Mouse (Mus musculus) liver, postnatal 0 days (tissue): ENCODE measurements around the gene Has3.

Experiments used
- CTCF ChIP-seq: sonication (generic); IDR thresholded peaks from 2 replicates; pipeline ENCODE4 v1.5.1; 2016; ENCODE audit warnings: antibody characterized with exemption, low read depth
- EP300 ChIP-seq: IDR thresholded peaks from 2 replicates; pipeline ENCODE4 v1.6.1; 2016; ENCODE audit warnings: antibody characterized with exemption, low read depth, mild to moderate bottlenecking

DNA sequence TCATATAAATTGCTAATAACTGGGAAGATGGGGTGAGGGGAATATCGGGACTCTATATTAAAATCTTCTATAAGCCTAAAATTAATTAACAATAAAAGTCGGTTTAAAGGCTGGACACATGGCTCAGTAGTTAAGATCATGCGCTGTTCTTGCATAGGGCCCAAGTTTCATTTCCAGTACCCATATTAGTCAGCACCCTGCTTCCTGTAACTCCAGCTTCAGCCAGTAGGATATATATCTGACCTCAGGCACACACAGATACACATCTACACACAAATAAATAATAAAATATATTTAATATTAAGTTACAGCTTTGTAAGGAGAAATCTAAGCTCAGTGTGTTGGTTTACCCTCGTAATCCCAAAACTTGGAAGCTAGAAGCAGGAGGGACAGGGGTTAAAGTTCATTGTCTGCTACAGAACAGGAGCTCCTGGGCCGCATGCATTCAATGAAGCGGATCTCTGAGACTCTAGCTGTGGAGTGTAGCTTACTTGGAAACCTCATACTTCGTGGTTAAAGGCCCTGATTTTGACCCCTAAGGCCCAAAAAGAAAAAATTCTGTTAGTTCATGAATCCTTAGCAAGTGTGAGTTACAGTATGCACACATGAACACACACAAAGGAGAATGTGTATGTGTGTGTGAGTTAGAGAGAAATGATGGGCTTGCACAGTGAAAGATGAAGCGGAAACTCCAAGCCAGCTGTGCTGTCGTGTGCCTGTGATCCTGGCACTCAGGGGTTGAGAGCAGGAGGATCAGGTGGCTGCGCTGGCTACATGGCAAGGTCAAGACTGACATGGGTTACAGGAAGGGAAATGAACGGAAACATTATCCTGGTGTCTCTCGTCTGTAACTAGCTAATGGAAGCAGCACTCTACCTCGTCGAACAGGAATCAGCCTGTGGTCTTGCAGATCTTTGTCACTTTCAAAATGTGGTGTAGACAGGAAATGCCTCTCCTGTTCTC, 49.2 kb upstream of the Has3 start:
- TF ChIP-seq CTCF: no peak
- TF ChIP-seq EP300: no peak
